Mouse (Mus musculus): Measurements from ENCODE around the gene Nav2. TPM values are rescaled to one million over a fixed set of nuclear protein-coding genes. Genes with fewer than 3 reads are reported as not detected.

Nav2 gene
- total and polyA plus RNA-seq, 3 experiments, result 2.0 to 2.7 TPM; not detected in 1

DNA sequence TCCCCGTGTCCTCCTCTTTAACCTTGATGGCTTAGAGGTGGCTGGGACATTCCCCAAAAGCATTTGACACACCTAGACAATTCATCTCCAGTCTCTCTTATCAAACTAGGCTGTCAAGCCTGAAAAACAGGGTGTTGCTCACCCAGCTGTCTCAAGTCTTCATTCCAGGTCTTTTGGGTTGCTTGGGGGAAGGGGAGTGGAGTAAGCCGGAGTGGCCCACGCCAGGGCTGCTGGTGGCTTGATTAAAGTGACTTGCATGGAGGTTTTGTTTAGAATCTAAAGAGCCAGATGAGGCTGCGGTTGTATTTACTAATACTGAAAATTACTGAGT, 614.6 kb downstream of the Nav2 start:
- H3K4me1 ChIP-seq (ENCODE audit: control insufficient read depth in 1 of 2, insufficient read depth in 2 of 2, low read length in 2 of 2), result no peaks in the 10 kb centered on the region
- H3K79me2 ChIP-seq (ENCODE audit: control insufficient read depth, insufficient read depth, low read length, poor library complexity), result no peaks in the 10 kb centered on the region
- H3K27me3 ChIP-seq (ENCODE audit: control insufficient read depth in 1 of 2, insufficient read depth in 2 of 2, low read length in 2 of 2), result no peaks in the 10 kb centered on the region
- no peaks in the 10 kb centered on the region for H3K9me3 ChIP-seq (replicated peaks; ENCODE audit: insufficient read depth, low read length)
- TF ChIP-seq E2F4 (IDR thresholded peaks at IDR 0.05; ENCODE audit: borderline replicate concordance, low read depth, low read length) (no peak), SIN3A (IDR thresholded peaks at IDR 0.05; ENCODE audit: low read length) (no peak), USF1 (IDR thresholded peaks at IDR 0.05; ENCODE audit: low read depth, low read length) (no peak), SMC3 (IDR thresholded peaks at IDR 0.05; ENCODE audit: low read depth, low read length) (no peak), UBTF (IDR thresholded peaks at IDR 0.05; ENCODE audit: borderline replicate concordance, insufficient read depth, low read depth, low read length) (no peak), TAL1 (IDR thresholded peaks at IDR 0.05; ENCODE audit: low read length) (no peak), TCF12 (IDR thresholded peaks at IDR 0.05; ENCODE audit: low read depth, low read length) (no peak), RAD21 (IDR thresholded peaks at IDR 0.05; ENCODE audit: low read depth, low read length) (no peak), HCFC1 (IDR thresholded peaks at IDR 0.05; ENCODE audit: low read depth, low read length) (no peak), USF2 (IDR thresholded peaks at IDR 0.05; ENCODE audit: borderline replicate concordance in 1 of 2, insufficient read depth in 1 of 2, low read depth in 1 of 2, low read length in 2 of 2) (no peak), GABPA (IDR thresholded peaks at IDR 0.05; ENCODE audit: low read depth, low read length) (no peak), BHLHE40 (IDR thresholded peaks at IDR 0.05; ENCODE audit: borderline replicate concordance, low read depth, low read length) (no peak), TBP (IDR thresholded peaks at IDR 0.05; ENCODE audit: low read depth, low read length) (no peak), ZMIZ1 (IDR thresholded peaks at IDR 0.05; ENCODE audit: low read depth, low read length) (no peak), KAT2A (conservative IDR thresholded peaks at IDR 0.05; ENCODE audit: low read depth, low read length) (no peak)
- no peak overlapping the region for H3K4me3 ChIP-seq (ENCODE audit: control insufficient read depth in 1 of 2, insufficient read depth in 1 of 2, low read depth in 2 of 2, low read length in 2 of 2)
- no peak overlapping the region for H3K27ac ChIP-seq (ENCODE audit: control insufficient read depth, low read depth, low read length)
- no peak for DNase-seq (ENCODE audit: low read depth, low spot score)
- no peaks in the 10 kb centered on the region for H3K36me3 ChIP-seq (ENCODE audit: control insufficient read depth in 1 of 2, insufficient read depth in 2 of 2, low read length in 2 of 2)
- no peak overlapping the region for H3K9ac ChIP-seq (ENCODE audit: control insufficient read depth, low read depth, low read length, poor library complexity, severe bottlenecking)

DNA sequence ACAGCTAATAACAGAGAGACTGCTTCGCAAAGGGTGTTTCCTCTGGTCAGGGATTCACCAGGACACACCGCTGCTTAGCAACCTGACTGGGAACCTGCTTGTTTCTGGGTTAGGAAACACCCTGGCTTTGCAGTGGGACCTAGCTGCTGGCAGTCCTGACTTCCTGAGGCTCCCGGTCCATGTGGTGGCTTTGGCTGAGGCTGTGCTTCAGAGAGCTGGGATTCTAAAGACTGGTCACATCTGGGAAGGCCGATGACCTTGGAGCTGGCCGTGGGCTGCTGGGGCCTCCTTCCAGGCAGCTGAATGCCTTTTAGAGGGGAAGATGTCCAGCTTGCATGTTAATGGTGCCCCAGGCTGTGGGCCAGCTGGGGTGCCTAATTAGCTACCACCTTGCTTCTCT, 615.2 kb downstream of the Nav2 start:
- Histone ChIP-seq H3K36me3 (ENCODE audit: control insufficient read depth in 1 of 2, insufficient read depth in 2 of 2, low read length in 2 of 2) (no peaks in the 10 kb centered on the region), H3K4me3 (ENCODE audit: control insufficient read depth in 1 of 2, insufficient read depth in 1 of 2, low read depth in 2 of 2, low read length in 2 of 2) (no peak overlapping the region), H3K9ac (ENCODE audit: control insufficient read depth, low read depth, low read length, poor library complexity, severe bottlenecking) (no peak overlapping the region), H3K4me1 (ENCODE audit: control insufficient read depth in 1 of 2, insufficient read depth in 2 of 2, low read length in 2 of 2) (no peaks in the 10 kb centered on the region), H3K27me3 (ENCODE audit: control insufficient read depth in 1 of 2, insufficient read depth in 2 of 2, low read length in 2 of 2) (no peaks in the 10 kb centered on the region), H3K79me2 (ENCODE audit: control insufficient read depth, insufficient read depth, low read length, poor library complexity) (no peaks in the 10 kb centered on the region), H3K9me3 (replicated peaks; ENCODE audit: insufficient read depth, low read length) (no peaks in the 10 kb centered on the region), H3K27ac (ENCODE audit: control insufficient read depth, low read depth, low read length) (no peak overlapping the region)
- no peak for DNase-seq (ENCODE audit: low read depth, low spot score)
- TF ChIP-seq MEF2A (IDR thresholded peaks at IDR 0.05; ENCODE audit: extremely low read depth, insufficient replicate concordance, low read depth, low read length, poor library complexity, severe bottlenecking), result no peak

All from MEL (cell line).